Mouse (Mus musculus): ENCODE results near the gene Cyb5r3. TPM values are rescaled to one million over a fixed set of nuclear protein-coding genes. Genes with fewer than 3 reads are reported as not detected.
A peak's percentile ranks its signal among the peaks of the same experiment; 100 is the strongest.

Gene Cyb5r3
- total RNA-seq, 2 experiments from 2014 or later, result 60.3 to 68.1 TPM

GRCm38 (mm10) chr15:83169772-83170722 lies 2.3 kb downstream of the Cyb5r3 start:
- no peak for DNase-seq (ENCODE audit: low spot score in 2 of 2)

DNA sequence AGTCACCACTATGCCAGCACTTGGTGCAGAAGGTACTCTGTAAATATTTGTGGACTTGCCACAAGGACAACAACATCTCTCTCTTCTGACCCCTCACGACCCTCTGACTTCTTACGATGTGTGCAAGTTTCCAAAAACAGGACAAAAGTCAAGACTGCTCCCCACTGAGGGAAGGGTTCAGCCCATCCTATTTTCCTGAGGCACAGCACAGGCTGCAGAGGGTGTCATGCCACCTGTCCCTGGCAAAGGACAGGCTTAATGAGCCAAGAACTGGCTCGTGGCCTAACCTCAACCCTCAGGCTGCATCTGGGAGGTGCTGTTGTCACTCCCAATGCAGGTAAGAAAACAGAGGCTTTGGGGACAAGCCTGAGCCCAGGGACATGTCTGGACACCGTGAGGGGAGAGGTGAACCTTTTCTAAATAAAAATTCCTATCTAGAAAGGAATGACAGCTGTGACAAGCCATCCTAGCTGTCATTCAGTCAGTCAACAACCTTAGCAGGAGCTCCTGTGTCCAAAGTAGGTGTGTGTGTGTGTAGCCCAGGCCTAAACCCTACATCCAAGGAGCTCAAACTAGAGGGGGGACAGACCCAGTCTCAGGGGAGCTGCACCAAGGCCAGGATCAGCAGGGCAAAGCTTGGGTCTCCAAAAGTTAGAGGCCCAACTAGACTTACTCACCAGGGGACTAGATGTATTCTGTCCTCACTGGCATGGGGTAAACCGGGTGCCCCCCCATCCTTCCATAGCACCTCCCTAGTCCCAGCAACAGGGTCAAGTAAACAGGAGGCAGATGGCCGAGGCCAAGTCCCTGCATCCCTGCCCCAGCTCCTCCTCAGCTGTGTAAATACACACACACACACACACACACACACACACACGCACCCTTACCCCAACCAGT lies 3.3 kb downstream of the Cyb5r3 start:
- no peak for DNase-seq (ENCODE audit: low spot score in 2 of 2)

GRCm38 (mm10) chr15:83168311-83168710 lies 4.1 kb downstream of the Cyb5r3 start:
- no peak for DNase-seq (ENCODE audit: low spot score in 2 of 2)

DNA sequence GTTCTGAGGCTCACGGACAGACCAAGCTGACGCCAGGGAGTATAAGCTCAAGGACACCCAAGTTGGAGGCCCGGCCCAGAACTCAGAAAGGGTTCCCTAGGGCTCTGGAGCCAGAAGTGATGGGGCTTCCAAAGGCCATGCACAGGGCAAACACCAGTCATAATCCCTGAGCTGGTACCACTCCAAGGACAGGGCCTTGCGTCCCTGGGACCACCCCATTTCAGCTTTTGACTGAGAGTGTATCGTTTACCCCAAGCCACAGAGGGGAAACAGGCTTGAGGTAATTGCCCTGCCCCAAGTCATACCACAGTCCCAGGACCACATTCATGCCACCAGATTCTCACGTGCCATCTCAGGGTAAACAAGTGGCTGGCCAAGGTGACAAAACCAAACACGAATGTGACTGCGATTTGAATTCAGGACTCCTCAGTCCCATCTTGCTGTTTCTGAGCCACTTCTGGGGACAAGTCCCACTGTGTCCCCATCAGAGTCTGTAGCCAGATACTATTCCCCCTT lies 4.8 kb downstream of the Cyb5r3 start:
- DNase-seq (ENCODE audit: low spot score in 2 of 2), result no peak

DNA sequence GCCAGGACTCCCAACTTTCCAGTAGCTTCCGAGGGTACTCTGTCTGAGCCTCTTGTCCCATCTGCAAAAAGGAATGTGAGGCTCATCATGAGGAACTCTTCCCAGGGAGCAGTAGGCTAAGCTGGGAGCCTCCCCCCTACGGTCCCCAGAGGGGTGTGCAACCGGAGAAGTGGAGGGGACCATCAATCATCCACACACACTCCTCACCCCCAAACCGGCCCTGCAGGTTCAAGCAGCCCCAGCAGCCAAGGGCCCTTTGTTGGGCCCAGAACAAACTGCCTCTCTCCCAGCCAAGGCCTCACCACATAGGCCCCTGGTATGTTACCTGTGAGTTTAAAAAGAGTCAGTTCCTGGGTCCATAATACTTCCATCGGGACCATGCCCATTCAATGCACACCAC lies 5.3 kb downstream of the Cyb5r3 start:
- no peak for DNase-seq (ENCODE audit: low spot score in 2 of 2)

DNA sequence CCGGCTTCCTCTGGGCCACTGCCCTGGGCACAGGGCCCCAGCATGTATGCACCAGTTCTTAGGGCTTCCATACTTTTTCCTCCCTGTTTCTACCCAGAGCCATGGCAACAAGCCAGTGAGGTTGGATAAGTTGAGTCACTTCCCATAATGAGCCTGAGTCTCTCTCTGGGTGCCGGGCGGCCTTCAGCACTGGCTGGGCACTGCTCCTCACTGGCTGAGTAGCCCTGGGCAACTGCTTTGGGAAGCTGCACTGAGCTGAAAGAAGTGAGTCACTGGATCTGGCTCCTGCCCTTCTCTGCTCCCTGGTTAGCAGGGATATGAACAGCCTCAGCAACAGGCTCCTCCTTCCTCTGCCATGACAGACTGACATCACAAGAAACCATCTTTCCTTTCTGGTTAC lies 5.8 kb downstream of the Cyb5r3 start:
- DNase-seq (ENCODE audit: low spot score in 2 of 2), result peak in 1 of 2 experiments; percentile 28

GRCm38 (mm10) chr15:83165526-83166315 lies 6.7 kb downstream of the Cyb5r3 start:
- no peak for DNase-seq (ENCODE audit: low spot score in 2 of 2)

- no peak for DNase-seq (ENCODE audit: low spot score in 2 of 2)
Observed at GRCm38 (mm10) chr15:83164971-83165471, 7.4 kb downstream of the Cyb5r3 start.

DNA sequence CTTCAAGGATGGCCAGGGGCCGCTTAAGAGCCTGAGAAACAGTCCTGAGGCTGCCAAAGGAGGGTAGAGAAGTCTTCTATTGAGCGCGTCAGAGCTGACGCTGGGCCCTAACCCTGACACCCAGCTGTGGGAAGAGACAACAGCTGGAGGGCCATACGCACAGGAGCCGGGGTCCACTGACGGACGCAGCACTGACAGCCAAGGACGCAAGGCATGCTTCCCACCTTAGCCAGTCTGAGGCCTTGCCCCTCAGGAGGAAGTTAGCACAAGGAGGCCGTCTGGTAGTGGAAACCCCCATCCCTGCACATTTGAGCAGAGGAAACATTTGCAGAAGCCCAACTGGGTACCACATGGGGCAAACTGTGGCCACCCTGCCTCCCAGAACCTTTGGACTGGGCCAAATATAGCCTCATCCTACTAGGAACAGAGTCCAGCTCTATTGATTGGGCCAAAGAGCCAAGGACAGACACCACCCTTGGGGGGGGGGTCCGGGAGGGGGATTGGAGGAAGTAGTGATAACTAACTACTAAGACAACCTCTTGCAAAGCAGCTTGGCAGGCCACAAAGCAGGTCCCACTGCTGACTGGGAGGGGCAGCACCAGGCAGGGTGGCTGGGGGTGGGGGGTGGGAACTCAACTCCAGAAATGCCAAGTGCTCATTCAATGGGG lies 9.4 kb downstream of the Cyb5r3 start:
- DNase-seq (ENCODE audit: low spot score in 2 of 2), result no peak

DNA sequence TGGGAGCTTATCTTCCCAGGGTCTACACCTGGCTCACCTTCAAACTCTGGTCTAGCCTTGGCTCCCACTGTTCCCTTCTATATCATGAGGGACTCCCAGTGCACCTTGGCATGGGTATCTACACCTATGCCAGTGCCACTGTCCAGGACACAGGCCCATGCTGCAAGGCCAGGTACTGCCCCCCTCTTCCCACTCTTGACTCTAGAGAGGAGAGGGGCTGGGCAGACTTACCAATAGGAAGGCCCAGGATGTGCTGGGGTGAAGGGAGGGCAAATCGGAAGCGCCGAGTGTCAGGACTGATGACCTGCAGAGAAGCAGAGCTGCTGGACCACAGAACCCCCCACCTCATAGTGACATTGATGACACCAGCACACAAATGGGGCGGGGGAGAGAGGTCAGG lies 10.4 kb downstream of the Cyb5r3 start:
- DNase-seq (ENCODE audit: low spot score in 2 of 2), result no peak

GRCm38 (mm10) chr15:83161062-83161748 lies 11.2 kb downstream of the Cyb5r3 start:
- DNase-seq (ENCODE audit: low spot score in 2 of 2), result no peak

GRCm38 (mm10) chr15:83160561-83160960 lies 11.8 kb downstream of the Cyb5r3 start:
- DNase-seq (ENCODE audit: low spot score in 2 of 2), result no peak

- no peak for DNase-seq (ENCODE audit: low spot score in 2 of 2)
Observed at GRCm38 (mm10) chr15:83159823-83160222, 12.6 kb downstream of the Cyb5r3 start.

DNA sequence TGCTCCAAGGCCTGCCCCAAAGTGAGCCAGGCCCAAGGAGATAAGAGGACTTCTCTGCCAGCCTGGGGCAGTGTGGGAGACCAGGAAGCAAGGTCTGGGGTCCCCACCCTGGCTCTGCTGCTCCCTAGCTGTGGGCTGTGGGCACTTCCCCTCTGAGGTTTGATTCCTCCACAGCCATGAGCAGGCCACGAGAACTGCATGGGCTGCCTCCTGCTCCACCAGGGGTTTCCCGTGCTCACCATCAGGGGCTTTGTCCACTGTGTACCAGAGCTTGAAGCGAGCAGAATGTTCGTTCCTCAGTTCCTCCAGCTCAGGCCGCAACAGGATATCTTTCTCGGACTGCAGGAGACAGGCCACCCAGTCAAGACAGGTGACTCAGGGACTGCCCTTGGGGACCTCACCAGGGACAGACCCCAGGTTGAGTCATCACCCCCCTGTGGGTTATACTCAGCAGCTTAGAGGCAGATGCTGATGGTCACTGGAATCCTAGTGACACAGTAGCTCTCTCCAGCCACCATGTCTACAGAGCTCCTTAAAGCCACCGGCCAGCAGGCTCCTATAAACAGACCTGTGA lies 13.7 kb downstream of the Cyb5r3 start:
- no peak for DNase-seq (ENCODE audit: low spot score in 2 of 2)

DNA sequence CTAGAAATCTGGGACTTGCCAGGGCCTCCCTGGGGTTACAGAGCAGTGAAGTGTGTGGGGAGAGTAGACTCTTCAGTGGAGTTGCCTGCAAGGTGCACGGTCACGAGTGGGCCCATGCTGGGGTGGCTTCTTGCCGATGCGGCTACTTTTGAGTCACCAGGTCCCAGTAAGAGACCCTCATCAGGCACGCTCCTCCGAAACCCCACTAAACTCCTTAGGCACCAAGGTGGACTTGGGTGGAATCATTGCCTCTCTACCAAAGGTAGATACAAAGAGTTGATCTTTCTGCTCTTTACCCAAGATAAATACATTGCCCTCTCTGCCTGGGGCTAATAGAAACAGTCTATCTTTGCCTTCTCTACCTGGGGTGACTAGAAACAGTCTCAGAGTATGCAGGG lies 14.7 kb downstream of the Cyb5r3 start:
- DNase-seq (ENCODE audit: low spot score in 2 of 2), result no peak

DNA sequence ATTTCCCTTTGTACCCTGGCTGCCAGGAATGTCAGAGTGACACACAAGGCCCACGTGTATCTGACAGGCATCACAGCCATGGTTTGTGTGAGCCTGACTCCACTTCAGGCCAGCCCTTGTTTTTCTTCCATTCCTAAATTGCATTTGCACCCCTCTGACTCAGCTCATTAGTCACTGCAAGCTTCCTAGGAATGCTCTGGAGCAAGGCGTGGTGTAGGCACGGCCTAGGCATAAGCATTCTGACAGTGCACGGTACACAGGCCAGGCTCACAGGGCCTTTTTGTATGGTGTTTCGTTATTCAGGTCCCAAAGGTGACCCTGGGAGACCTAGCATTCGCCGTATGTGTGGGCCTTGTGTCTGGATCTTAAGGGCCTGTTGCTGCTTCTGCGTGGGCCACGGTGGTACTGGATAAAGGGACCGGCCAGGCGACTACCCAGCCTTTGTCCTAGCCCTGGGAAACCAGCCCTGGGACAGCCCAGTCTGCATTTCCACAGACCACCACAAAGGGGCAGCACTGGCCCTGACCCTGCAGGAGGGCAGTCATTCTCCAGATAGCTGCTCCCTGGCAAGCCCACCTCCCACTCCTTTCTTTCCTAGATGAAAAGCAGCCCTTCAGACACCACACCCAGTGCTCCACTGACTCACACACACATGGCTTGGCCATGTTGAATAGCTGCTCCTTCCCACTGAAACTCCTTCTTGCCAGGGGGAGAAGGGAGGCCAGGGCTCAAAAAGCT lies 15.3 kb downstream of the Cyb5r3 start:
- DNase-seq (ENCODE audit: low spot score in 2 of 2), result peak in 1 of 2 experiments; percentile 35

DNA sequence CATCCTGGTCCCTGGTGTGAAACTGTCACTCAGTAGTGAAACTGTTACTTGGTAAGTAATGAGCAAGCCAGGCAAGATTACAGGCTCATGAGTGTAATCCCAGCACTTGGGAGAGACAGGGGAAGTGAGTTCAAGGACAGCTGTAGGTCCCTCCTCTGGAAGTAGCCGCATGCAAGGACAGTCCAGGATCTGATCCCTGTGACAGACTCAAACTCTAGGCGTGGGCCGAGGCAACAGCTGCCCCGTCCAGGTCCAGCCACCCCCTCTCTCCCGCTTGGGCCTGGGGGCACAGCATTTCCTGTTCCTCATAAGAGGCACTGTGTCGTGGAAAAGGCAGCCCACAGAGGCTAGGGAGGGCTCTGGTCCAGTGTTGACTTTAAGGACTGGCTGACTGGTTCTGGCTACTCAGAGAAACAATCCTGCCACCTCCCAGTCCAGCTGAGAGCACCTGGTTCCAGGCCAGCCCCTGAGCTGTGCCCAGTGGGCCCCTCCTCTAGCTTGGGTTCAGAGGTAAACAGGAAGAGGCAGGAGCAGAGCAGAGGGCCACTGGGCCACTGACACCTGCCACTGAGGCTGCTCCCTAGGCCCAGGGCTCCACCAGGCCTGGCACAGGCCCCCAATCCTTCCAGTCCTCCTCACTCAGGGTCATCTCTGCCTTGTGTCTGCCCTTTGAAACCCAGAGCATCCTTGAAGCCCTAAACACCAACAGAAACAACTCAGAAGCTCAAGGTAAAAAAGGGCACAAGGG lies 16.5 kb downstream of the Cyb5r3 start:
- no peak for DNase-seq (ENCODE audit: low spot score in 2 of 2)

DNA sequence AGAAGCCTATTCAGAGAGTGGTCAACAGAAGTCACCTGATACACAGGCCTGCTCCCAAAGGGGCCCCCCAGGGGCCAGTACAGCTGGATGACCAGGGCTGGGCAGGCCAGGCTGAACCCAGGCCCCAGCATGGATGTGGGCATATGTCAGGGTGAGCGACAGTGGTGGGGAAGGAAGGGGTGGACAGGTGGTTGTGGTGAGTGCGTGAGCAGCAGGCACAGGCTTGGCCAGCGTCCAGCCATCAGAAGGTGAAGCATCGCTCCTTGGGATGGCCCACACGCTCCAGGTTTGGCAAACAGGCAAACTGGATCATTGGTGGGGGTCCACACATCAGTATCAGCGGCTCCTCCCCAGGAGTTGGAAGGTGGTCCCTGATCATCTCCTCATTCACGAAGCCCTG lies 18.1 kb downstream of the Cyb5r3 start:
- DNase-seq (ENCODE audit: low spot score in 2 of 2), result no peak
